Mouse (Mus musculus) MEL (cell line): ENCODE results near the gene Stx6.

Experiments
- CHD2 ChIP-seq: IDR thresholded peaks from 2 replicates; pipeline ENCODE4 v1.6.1; 2011; ENCODE audit warnings: low read length, improper control_type of control experiment
- GATA1 ChIP-seq: IDR thresholded peaks from 2 replicates; pipeline ENCODE4 v1.6.1; 2011; ENCODE audit warnings: low read depth, low read length, improper control_type of control experiment
- KAT2A ChIP-seq: conservative IDR thresholded peaks from 2 replicates; pipeline ENCODE4 v1.6.1; 2012; ENCODE audit warnings: low read depth, low read length, improper control_type of control experiment, inconsistent platforms
- MAX ChIP-seq: IDR thresholded peaks from 2 replicates; pipeline ENCODE4 v1.6.1; 2011; ENCODE audit warnings: low read length, improper control_type of control experiment
- MEF2A ChIP-seq: IDR thresholded peaks from 2 replicates; pipeline ENCODE4 v1.6.1; 2014; ENCODE audit warnings: low read depth, mild to moderate bottlenecking, inconsistent platforms, low read length, improper control_type of control experiment; ENCODE audit not compliant: poor library complexity, insufficient replicate concordance, severe bottlenecking; ENCODE audit errors: extremely low read depth
- POLR2A ChIP-seq, 2 experiments: IDR thresholded peaks; 2 replicates each; pipeline ENCODE4 v1.6.1; 2011 to 2012; ENCODE audit warnings: low read length in 2 of 2, mild to moderate bottlenecking in 2 of 2, control low read depth in 1 of 2, improper control_type of control experiment in 1 of 2, low read depth in 1 of 2, moderate library complexity in 1 of 2; ENCODE audit not compliant: control insufficient read depth in 1 of 2, insufficient read depth in 1 of 2, poor library complexity in 1 of 2
- USF1 ChIP-seq: IDR thresholded peaks from 2 replicates; pipeline ENCODE4 v1.6.1; 2014; ENCODE audit warnings: low read depth, mild to moderate bottlenecking, inconsistent platforms, low read length, improper control_type of control experiment, moderate library complexity
- USF2 ChIP-seq, 2 experiments: IDR thresholded peaks; 2 replicates each; pipeline ENCODE4 v1.6.1; 2011 to 2012; ENCODE audit warnings: improper control_type of control experiment in 2 of 2, low read length in 2 of 2, borderline replicate concordance in 1 of 2, inconsistent platforms in 1 of 2, low read depth in 1 of 2, mild to moderate bottlenecking in 1 of 2; ENCODE audit not compliant: insufficient read depth in 1 of 2

- no peak for TF ChIP-seq GATA1
- TF ChIP-seq CHD2, result no peak
- TF ChIP-seq KAT2A, result no peak
- no peak for TF ChIP-seq MEF2A
- TF ChIP-seq MAX, result no peak
- TF ChIP-seq USF1, result no peak
- no peak for TF ChIP-seq POLR2A (IDR thresholded peaks at IDR 0.05; ENCODE audit: control insufficient read depth in 1 of 2, insufficient read depth in 1 of 2, low read depth in 1 of 2, low read length in 2 of 2, poor library complexity in 1 of 2)
- TF ChIP-seq USF2 (IDR thresholded peaks at IDR 0.05; ENCODE audit: borderline replicate concordance in 1 of 2, insufficient read depth in 1 of 2, low read depth in 1 of 2, low read length in 2 of 2), result no peak
These were observed 49.3 kb downstream of the Stx6 start for GRCm38 (mm10) chr1:155207859-155208258.
